Mouse (Mus musculus) forebrain, embryonic 11.5 days (tissue): ENCODE measurements around the gene Map1s. TPM values are rescaled to one million over a fixed set of nuclear protein-coding genes. Genes with fewer than 3 reads are reported as not detected.
"Not testable (repeated sequence)": the region's sequence is repeated elsewhere in the genome, so short reads cannot be mapped to it uniquely, and the experiment has no call there.

Source experiments
- ATAC-seq: fragments of 200-750 bp; cut with Nextera tagmentation; replicated peaks from 2 replicates; pipeline ENCODE4 v1.8.0; 2017; ENCODE audit warnings: moderate TSS enrichment; ENCODE audit not compliant: low FRiP score
- DNase-seq: peaks from one replicate; pipeline ENCODE4 v3.0.0-alpha.2; 2017; ENCODE audit warnings: low spot score
- H3K27ac ChIP-seq: fragments of 300-500 bp; sonication (generic); 2 replicates; pipeline ENCODE4 v1.5.1; 2014; ENCODE audit warnings: low read depth, low read length
- H3K27me3 ChIP-seq: fragments of 300-500 bp; sonication (generic); 2 replicates; pipeline ENCODE4 v1.6.1; 2014; ENCODE audit warnings: mild to moderate bottlenecking, low read length, mixed read lengths; ENCODE audit not compliant: control insufficient read depth, insufficient read depth
- H3K36me3 ChIP-seq: fragments of 300-500 bp; sonication (generic); 2 replicates; pipeline ENCODE4 v1.6.1; 2014; ENCODE audit warnings: mild to moderate bottlenecking, low read length, moderate library complexity, mixed read lengths; ENCODE audit not compliant: control insufficient read depth, insufficient read depth
- H3K4me1 ChIP-seq: fragments of 300-500 bp; sonication (generic); replicated peaks from 2 replicates; pipeline ENCODE4 v1.6.1; 2014; ENCODE audit warnings: low read length, mixed read lengths; ENCODE audit not compliant: control insufficient read depth, insufficient read depth
- H3K4me2 ChIP-seq: fragments of 300-500 bp; sonication (generic); 2 replicates; pipeline ENCODE4 v1.6.1; 2014; ENCODE audit warnings: low read depth, mild to moderate bottlenecking, low read length, moderate library complexity, mixed read lengths; ENCODE audit not compliant: severe bottlenecking
- H3K4me3 ChIP-seq: fragments of 300-500 bp; sonication (generic); 2 replicates; pipeline ENCODE4 v1.5.1; 2014; ENCODE audit warnings: low read depth, low read length
- H3K9ac ChIP-seq: fragments of 300-500 bp; sonication (generic); 2 replicates; pipeline ENCODE4 v1.6.1; 2014; ENCODE audit warnings: low read length
- H3K9me3 ChIP-seq: fragments of 300-500 bp; sonication (generic); 2 replicates; pipeline ENCODE4 v1.6.1; 2016; ENCODE audit warnings: low read length, mixed read lengths; ENCODE audit not compliant: control insufficient read depth
- WGBS: fragments of 180-500 bp; shearing (Covaris S2); extraction: QIAGEN DNeasy Blood & Tissue Kit; methylation state at CpG from one replicate; pipeline ENCODE4 v1.1.7; 2014; 5-methylcytosine and 5-hydroxymethylcytosine counted together
- polyA plus RNA-seq: library from polyadenylated mRNA; unstranded; fragments of >200 nt; fragmentation: Nextera tagmentation; extraction: Ambion mirVana; gene quantifications from 2 replicates; pipeline ENCODE4 v1.2.1, GENCODE M21; 2014

Gene Map1s
- polyA plus RNA-seq, 1 experiment from 2014 or later, result 59.9 TPM

GRCm38 (mm10) chr8:70894771-70895545 is 10.8 kb upstream of the Map1s start:
- Histone ChIP-seq H3K9me3 (no peaks in the 10 kb centered on the region), H3K4me3 (no peak overlapping the region), H3K4me1 (peaks cover 12% of the 10 kb centered on the region), H3K36me3 (peaks cover 7% of the 10 kb centered on the region), H3K4me2 (no peak overlapping the region), H3K27me3 (peaks cover 36% of the 10 kb centered on the region), H3K27ac (no peak overlapping the region), H3K9ac (no peak overlapping the region)
- DNase-seq, result peak; percentile 51
- ATAC-seq, result no peak
- WGBS, result 91% methylated on average over 8 of the region's 8 CpGs

- not testable (repeated sequence) for ATAC-seq, H3K9me3 ChIP-seq, H3K36me3 ChIP-seq, H3K9ac ChIP-seq, DNase-seq, H3K27ac ChIP-seq
- Histone ChIP-seq H3K4me3 (peak overlapping the region; percentile 71), H3K27me3 (peaks cover 28% of the 10 kb centered on the region), H3K4me2 (peak overlapping the region; percentile 84), H3K4me1 (peaks cover 12% of the 10 kb centered on the region)
- 84% methylated on average over 23 of the region's 24 CpGs for WGBS
These were observed 10.0 kb upstream of the Map1s start for GRCm38 (mm10) chr8:70895571-70896259.

- H3K4me2 ChIP-seq, result peak overlapping the region; percentile 84
- peaks cover 21% of the 10 kb centered on the region for H3K27me3 ChIP-seq
- peak overlapping the region; percentile 94 for H3K9ac ChIP-seq
- no peak overlapping the region for H3K27ac ChIP-seq
- H3K4me1 ChIP-seq, result peaks cover 12% of the 10 kb centered on the region
- 5% methylated on average over 25 of the region's 25 CpGs for WGBS
- ATAC-seq, result no peak
- DNase-seq, result peak; percentile 57
- H3K9me3 ChIP-seq, result no peaks in the 10 kb centered on the region
- H3K4me3 ChIP-seq, result peak overlapping the region; percentile 71
- H3K36me3 ChIP-seq, result peaks cover 7% of the 10 kb centered on the region
These were observed 9.3 kb upstream of the Map1s start for GRCm38 (mm10) chr8:70896316-70897020.

- under 1% methylated on average over 60 of the region's 60 CpGs for WGBS
- H3K9ac ChIP-seq, result peak within 1 kb of the TSS; percentile 94
These were observed 8.6 kb upstream of the Map1s start, which contains the start of gene Rpl18a for GRCm38 (mm10) chr8:70897021-70897680. Gene Rpl18a (minus strand): TSS chr8:70897412.

GRCm38 (mm10) chr8:70897681-70898413 is 7.9 kb upstream of the Map1s start:
- Histone ChIP-seq H3K4me2 (peak overlapping the region; percentile 70), H3K9ac (peak overlapping the region; percentile 70), H3K9me3 (no peaks in the 10 kb centered on the region), H3K36me3 (peaks cover 7% of the 10 kb centered on the region), H3K27ac (peak overlapping the region; percentile 58), H3K4me1 (peaks cover 3% of the 10 kb centered on the region), H3K4me3 (peak overlapping the region; percentile 71), H3K27me3 (peaks cover 7% of the 10 kb centered on the region)
- WGBS, result under 1% methylated on average over 20 of the region's 20 CpGs
- DNase-seq (peak; percentile 93), ATAC-seq (peak; percentile 68)

More at GRCm38 (mm10) chr8:70897021-70897680, 8.6 kb upstream of the Map1s start, which contains the start of gene Rpl18a:
- Histone ChIP-seq H3K9me3 (no peaks in the 10 kb centered on the region), H3K4me1 (peaks cover 10% of the 10 kb centered on the region), H3K36me3 (peaks cover 7% of the 10 kb centered on the region), H3K4me2 (peak within 1 kb of the TSS; percentile 84), H3K27me3 (peaks cover 14% of the 10 kb centered on the region), H3K4me3 (peak within 1 kb of the TSS; percentile 71), H3K27ac (peak within 1 kb of the TSS; percentile 58)
- peak; percentile 95 for DNase-seq
- ATAC-seq, result peak; percentile 97

GRCm38 (mm10) chr8:70898661-70899198 is 7.0 kb upstream of the Map1s start:
- Histone ChIP-seq H3K27ac (no peak overlapping the region), H3K36me3 (peaks cover 7% of the 10 kb centered on the region), H3K4me2 (no peak overlapping the region)

GRCm38 (mm10) chr8:70899226-70899625 is 6.5 kb upstream of the Map1s start:
- H3K27ac ChIP-seq, result no peak overlapping the region
- H3K4me2 ChIP-seq, result no peak overlapping the region
- no peaks in the 10 kb centered on the region for H3K9me3 ChIP-seq
- no peak for ATAC-seq
- H3K27me3 ChIP-seq, result no peaks in the 10 kb centered on the region
- no peak overlapping the region for H3K4me3 ChIP-seq
- peaks cover 4% of the 10 kb centered on the region for H3K36me3 ChIP-seq
- no peak for DNase-seq
- H3K4me1 ChIP-seq, result peaks cover 3% of the 10 kb centered on the region
- WGBS, result 86% methylated on average over 2 of the region's 2 CpGs
- 0 out of 2 replicates have a peak overlapping the region, but pooled peaks have one; percentile 27 for H3K9ac ChIP-seq

More at GRCm38 (mm10) chr8:70898661-70899198, 7.0 kb upstream of the Map1s start:
- no peaks in the 10 kb centered on the region for H3K9me3 ChIP-seq
- 57% methylated on average over 2 of the region's 2 CpGs for WGBS
- ATAC-seq (no peak), DNase-seq (no peak)
- no peaks in the 10 kb centered on the region; the same call in 1 of the 2 replicates for H3K27me3 ChIP-seq
- no peak overlapping the region for H3K4me3 ChIP-seq
- peaks cover 3% of the 10 kb centered on the region for H3K4me1 ChIP-seq
- peak overlapping the region; percentile 33; the same call in 1 of the 2 replicates for H3K9ac ChIP-seq
